Mouse (Mus musculus) kidney, postnatal 14 days (tissue): ENCODE results near the gene Tmem240.
"Not testable (repeated sequence)": the region's sequence is repeated elsewhere in the genome, so short reads cannot be mapped to it uniquely, and the experiment has no call there.

Experiments
- DNase-seq: peaks from one replicate; pipeline ENCODE4 v3.0.0; 2022; ENCODE audit warnings: mixed read lengths

Tmem240 gene

GRCm38 (mm10) chr4:155773335-155774078 is 38.9 kb downstream of the Tmem240 start:
- no peak for DNase-seq

GRCm38 (mm10) chr4:155774280-155774754 is 39.7 kb downstream of the Tmem240 start, which contains the start of gene Vwa1:
Gene Vwa1 (minus strand): TSS chr4:155774698.
- DNase-seq: peak; percentile 94

- DNase-seq: peak; percentile 85
Measured at GRCm38 (mm10) chr4:155774971-155775740, 40.6 kb downstream of the Tmem240 start.

- peak; percentile 67 for DNase-seq
Measured at GRCm38 (mm10) chr4:155775855-155776254, 41.3 kb downstream of the Tmem240 start.

- DNase-seq: no peak
Measured at GRCm38 (mm10) chr4:155776704-155777335, 42.2 kb downstream of the Tmem240 start.

GRCm38 (mm10) chr4:155777816-155778215 is 43.2 kb downstream of the Tmem240 start:
- no peak for DNase-seq

- DNase-seq: no peak
Measured at GRCm38 (mm10) chr4:155779498-155779897, 44.9 kb downstream of the Tmem240 start.

GRCm38 (mm10) chr4:155780895-155781294 is 46.3 kb downstream of the Tmem240 start:
- peak; percentile 84 for DNase-seq

- DNase-seq: no peak
Measured at GRCm38 (mm10) chr4:155783486-155784080, 49.0 kb downstream of the Tmem240 start.

- DNase-seq: peak; percentile 84
Measured at GRCm38 (mm10) chr4:155784081-155784701, 49.6 kb downstream of the Tmem240 start.

- DNase-seq: no peak
Measured at GRCm38 (mm10) chr4:155785246-155785645, 50.6 kb downstream of the Tmem240 start.

GRCm38 (mm10) chr4:155785819-155786218 is 51.2 kb downstream of the Tmem240 start, which contains the start of gene Tmem88b:
Gene Tmem88b (minus strand): TSS chr4:155785874.
- no peak for DNase-seq

- DNase-seq: no peak
Measured at GRCm38 (mm10) chr4:155788300-155788699, 53.7 kb downstream of the Tmem240 start.

- not testable (repeated sequence) for DNase-seq
Measured at GRCm38 (mm10) chr4:155788833-155789232, 54.2 kb downstream of the Tmem240 start.

GRCm38 (mm10) chr4:155790021-155790489 is 55.5 kb downstream of the Tmem240 start, which contains the start of gene Ankrd65:
Gene Ankrd65 (plus strand): TSS chr4:155790439.
- DNase-seq: no peak
